Mouse (Mus musculus) spleen, adult 2 months (tissue): Measurements from ENCODE around the gene Gm37240. TPM values are rescaled to one million over a fixed set of nuclear protein-coding genes. Genes with fewer than 3 reads are reported as not detected.

Source experiments
- DNase-seq, 2 experiments: peaks; one replicate each; pipeline versions ENCODE4 v3.0.0 to v3.0.0-alpha.2; 2012 to 2021; ENCODE audit warnings: low spot score in 2 of 2, low read depth in 1 of 2
- H3K27ac ChIP-seq: fragments of 200-500 bp; 2 replicates; pipeline ENCODE4 v1.5.1; 2012; ENCODE audit warnings: low read length, inconsistent platforms; ENCODE audit not compliant: insufficient read depth
- H3K27me3 ChIP-seq: fragments of 200-500 bp; 2 replicates; pipeline ENCODE4 v1.6.1; 2012; ENCODE audit warnings: mild to moderate bottlenecking, moderate library complexity, low read length, inconsistent platforms; ENCODE audit not compliant: control insufficient read depth, insufficient read depth
- H3K36me3 ChIP-seq: fragments of 200-500 bp; 2 replicates; pipeline ENCODE4 v1.6.1; 2012; ENCODE audit warnings: mild to moderate bottlenecking, low read length, inconsistent platforms; ENCODE audit not compliant: control insufficient read depth, insufficient read depth
- H3K4me1 ChIP-seq: fragments of 200-500 bp; 2 replicates; pipeline ENCODE4 v1.6.1; 2011; ENCODE audit warnings: inconsistent platforms; ENCODE audit not compliant: control insufficient read depth, insufficient read depth, insufficient read length
- H3K4me3 ChIP-seq: fragments of 200-500 bp; 2 replicates; pipeline ENCODE4 v1.5.1; 2011; ENCODE audit warnings: mild to moderate bottlenecking, inconsistent platforms; ENCODE audit not compliant: insufficient read depth, insufficient read length; ENCODE audit errors: extremely low read depth
- CTCF ChIP-seq: fragments of 200-500 bp; IDR thresholded peaks from 2 replicates; pipeline ENCODE4 v1.5.1; 2011; ENCODE audit warnings: mild to moderate bottlenecking, inconsistent platforms; ENCODE audit not compliant: insufficient read depth, insufficient read length, insufficient replicate concordance; ENCODE audit errors: extremely low read depth
- POLR2A ChIP-seq: fragments of 200-500 bp; IDR thresholded peaks from 2 replicates; pipeline ENCODE4 v1.6.1; 2011; ENCODE audit warnings: low read depth, low read length, inconsistent platforms
- WGBS: fragments of 180-500 bp; shearing (Covaris S2); methylation state at CpG from one replicate; pipeline ENCODE4 v1.1.7; 2018; 5-methylcytosine and 5-hydroxymethylcytosine counted together
- polyA plus RNA-seq: library from polyadenylated mRNA; depleted of rRNA; stranded (reverse); fragments of >200 nt; gene quantifications from 2 replicates; pipeline ENCODE4 v1.2.3, GENCODE M21; 2012

Gm37240 gene
- polyA plus RNA-seq, 1 experiment: 1.1 TPM

GRCm38 (mm10) chr3:84594894-84595676, 1292.2 kb downstream of the Gm37240 start:
- TF ChIP-seq CTCF (no peak), POLR2A (no peak)
- H3K36me3 ChIP-seq: no peaks in the 10 kb centered on the region
- peak overlapping the region; percentile 46 for H3K4me3 ChIP-seq
- no peak overlapping the region for H3K27ac ChIP-seq
- peaks cover 2% of the 10 kb centered on the region; the same call in 1 of the 2 replicates for H3K4me1 ChIP-seq
- no peak for DNase-seq
- 9% methylated on average over 23 of the region's 23 CpGs for WGBS
- H3K27me3 ChIP-seq: peaks cover 5% of the 10 kb centered on the region; the same call in 1 of the 2 replicates

- H3K4me1 ChIP-seq: peaks cover 2% of the 10 kb centered on the region; the same call in 1 of the 2 replicates
- TF ChIP-seq POLR2A: no peak
- no peaks in the 10 kb centered on the region for H3K36me3 ChIP-seq
- H3K27me3 ChIP-seq: peaks cover 5% of the 10 kb centered on the region; the same call in 1 of the 2 replicates
- no peak for DNase-seq
- WGBS: 92% methylated on average over 2 of the region's 2 CpGs
- H3K4me3 ChIP-seq: no peak within 1 kb of the TSS
- H3K27ac ChIP-seq: no peak within 1 kb of the TSS
These were observed 1294.0 kb downstream of the Gm37240 start, which contains the start of gene Tigd4 for GRCm38 (mm10) chr3:84593274-84593673. Tigd4 (plus strand) TSS chr3:84593574.

- Histone ChIP-seq H3K27me3 (no peaks in the 10 kb centered on the region), H3K36me3 (no peaks in the 10 kb centered on the region), H3K4me1 (no peaks in the 10 kb centered on the region; the same call in 1 of the 2 replicates), H3K4me3 (no peak overlapping the region), H3K27ac (no peak overlapping the region)
- 34% methylated on average over 5 of the region's 5 CpGs for WGBS
- no peak for DNase-seq
- TF ChIP-seq POLR2A (no peak), CTCF (no peak)
These were observed 1300.6 kb downstream of the Gm37240 start for GRCm38 (mm10) chr3:84586736-84587135.

- Histone ChIP-seq H3K36me3 (no peaks in the 10 kb centered on the region), H3K27me3 (no peaks in the 10 kb centered on the region), H3K4me1 (peaks cover 4% of the 10 kb centered on the region; the same call in 1 of the 2 replicates), H3K27ac (0 out of 2 replicates have a peak overlapping the region, but pooled peaks have one; percentile 22), H3K4me3 (peak overlapping the region; percentile 88)
- no peak for TF ChIP-seq POLR2A
- no peak for TF ChIP-seq CTCF
- DNase-seq: no peak
- WGBS: under 1% methylated on average over 27 of the region's 27 CpGs
These were observed 1304.4 kb downstream of the Gm37240 start for GRCm38 (mm10) chr3:84582913-84583276.

GRCm38 (mm10) chr3:84582023-84582912, 1305.0 kb downstream of the Gm37240 start, which contains the start of gene Arfip1:
Arfip1 (minus strand) TSS chr3:84582625.
- under 1% methylated on average over 70 of the region's 70 CpGs for WGBS

GRCm38 (mm10) chr3:84581696-84582022, 1305.7 kb downstream of the Gm37240 start:
- Histone ChIP-seq H3K4me3 (peak overlapping the region; percentile 88; the same call in 1 of the 2 replicates), H3K27ac (peak overlapping the region; percentile 77; the same call in 1 of the 2 replicates), H3K4me1 (peaks cover 4% of the 10 kb centered on the region; the same call in 1 of the 2 replicates), H3K27me3 (no peaks in the 10 kb centered on the region), H3K36me3 (no peaks in the 10 kb centered on the region)
- 6% methylated on average over 4 of the region's 4 CpGs for WGBS
- no peak for DNase-seq
- no peak for TF ChIP-seq POLR2A
- TF ChIP-seq CTCF: no peak

More at GRCm38 (mm10) chr3:84582023-84582912, 1305.0 kb downstream of the Gm37240 start, which contains the start of gene Arfip1:
- DNase-seq: peak; percentile 70 to 92
- H3K36me3 ChIP-seq: no peaks in the 10 kb centered on the region
- peaks cover 4% of the 10 kb centered on the region; the same call in 1 of the 2 replicates for H3K4me1 ChIP-seq
- peak within 1 kb of the TSS; percentile 88 for H3K4me3 ChIP-seq
- H3K27me3 ChIP-seq: no peaks in the 10 kb centered on the region
- H3K27ac ChIP-seq: peak within 1 kb of the TSS; percentile 77
- TF ChIP-seq POLR2A: peak; percentile 22
- TF ChIP-seq CTCF: no peak
